In the genomic region with DNA sequence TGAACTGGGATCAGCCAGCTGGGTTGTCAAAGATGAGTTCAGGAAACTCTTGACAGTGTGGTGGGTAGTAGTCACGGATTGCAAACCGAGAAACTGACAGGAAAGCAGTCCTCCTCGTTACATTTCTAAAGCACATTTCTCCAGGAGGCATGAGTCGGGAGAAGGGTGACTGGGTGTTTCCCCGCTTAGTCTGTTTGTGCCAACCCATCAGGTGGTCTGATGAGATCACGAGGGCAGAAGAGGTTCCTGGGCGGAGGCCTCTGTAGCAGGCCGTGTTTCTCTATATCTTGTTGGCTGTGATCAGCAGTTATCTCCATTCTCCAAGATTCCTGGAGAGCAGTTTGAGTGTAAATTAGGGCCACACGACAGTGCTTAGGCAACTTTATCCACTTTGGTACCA, we compare ENCODE assay signal across 10 mouse cellular contexts. TPM values are rescaled to one million over a fixed set of nuclear protein-coding genes. Genes with fewer than 3 reads are reported as not detected.
DNase-seq lines count a peak whose midpoint lies in the region; ATAC-seq and TF ChIP-seq lines count a peak whose summit lies in the region.
"Had no signal": no experiment of that assay in that cellular context is flagged by ENCODE, and none has a peak within 500 bp of the region (broad histone marks: within the 10 kb centered on the region; RNA-seq: fewer than 3 reads in every experiment).

No protein-coding gene starts in this region.

- H3K27me3 ChIP-seq in heart, embryonic 14.5 days (ENCODE audit: control insufficient read depth, insufficient read depth, low read length): no peaks in the 10 kb centered on the region
- no peaks in the 10 kb centered on the region for H3K27me3 ChIP-seq in MEL (ENCODE audit: control insufficient read depth in 1 of 2, insufficient read depth in 2 of 2, low read length in 2 of 2)
- no peaks in the 10 kb centered on the region for H3K27me3 ChIP-seq in embryonic facial prominence, embryonic 10.5 days (replicated peaks; ENCODE audit: low read depth, poor library complexity, severe bottlenecking)
- H3K27me3 ChIP-seq in liver, postnatal 0 days (ENCODE audit: insufficient read depth, low read length): no peaks in the 10 kb centered on the region

- DNase-seq in heart, postnatal 25 days (ENCODE audit: low spot score): no peak
- peak; percentile 68 for DNase-seq in MEL (ENCODE audit: low read depth, low spot score)
- no peak for DNase-seq in embryonic facial prominence, embryonic 10.5 days (ENCODE audit: low spot score)
- DNase-seq in liver, postnatal 0 days: no peak
- DNase-seq in frontal cortex, postnatal 36 days (ENCODE audit: low spot score in 2 of 2): no peak
- DNase-seq in ovary, postnatal 14 days (ENCODE audit: low spot score): no peak
- no peak for DNase-seq in adrenal gland, postnatal 4 days (ENCODE audit: low spot score in 2 of 2)
- DNase-seq: kidney, adult 18-20 months; right cerebral cortex, adult 18-20 months had no signal

- no peaks in the 10 kb centered on the region for H3K79me2 ChIP-seq in MEL (ENCODE audit: control insufficient read depth, insufficient read depth, low read length, poor library complexity)

- TF ChIP-seq RAD21 in MEL (IDR thresholded peaks at IDR 0.05; ENCODE audit: low read depth, low read length): no peak

- peak overlapping the region; percentile 60 for H3K4me2 ChIP-seq in heart, embryonic 14.5 days (ENCODE audit: low read length)
- no peak overlapping the region for H3K4me2 ChIP-seq in liver, postnatal 0 days (ENCODE audit: low read depth, low read length)

- ATAC-seq in heart, embryonic 14.5 days (ENCODE audit: insufficient number of reproducible peaks, insufficient read depth, low FRiP score, low read depth): no peak
- peak; percentile 55; the same call in 1 of the 2 replicates for ATAC-seq in liver, postnatal 0 days

- intact Hi-C loops in heart, postnatal 25 days (cut with DNase I): no loop called here

- peaks cover 25 to 40% of the 10 kb centered on the region in 2 experiments for H3K4me1 ChIP-seq in heart, embryonic 14.5 days (ENCODE audit: control insufficient read depth in 2 of 2, insufficient read depth in 2 of 2, low read length in 2 of 2)
- H3K4me1 ChIP-seq in MEL (ENCODE audit: control insufficient read depth in 1 of 2, insufficient read depth in 2 of 2, low read length in 2 of 2): peaks cover 8 to 10% of the 10 kb centered on the region in 2 experiments
- H3K4me1 ChIP-seq in embryonic facial prominence, embryonic 10.5 days: peaks cover 49% of the 10 kb centered on the region
- 0 out of 2 replicates have a peak, but pooled peaks cover 5% of the 10 kb centered on the region for H3K4me1 ChIP-seq in liver, postnatal 0 days (ENCODE audit: insufficient read depth)

- H3K4me3 ChIP-seq in heart, embryonic 14.5 days (ENCODE audit: control insufficient read depth in 1 of 2, insufficient read depth in 1 of 2, low read depth in 1 of 2, low read length in 2 of 2): no peak overlapping the region
- H3K4me3 ChIP-seq in MEL (ENCODE audit: control insufficient read depth in 1 of 2, insufficient read depth in 1 of 2, low read depth in 2 of 2, low read length in 2 of 2): peak overlapping the region in 1 of 2 experiments; percentile 16; a peak in 2 of 4 replicates
- no peak overlapping the region for H3K4me3 ChIP-seq in embryonic facial prominence, embryonic 10.5 days
- H3K4me3 ChIP-seq in liver, postnatal 0 days (ENCODE audit: low read depth, low read length): no peak overlapping the region

- H3K9me3 ChIP-seq in heart, embryonic 14.5 days (ENCODE audit: control insufficient read depth, low read length): no peaks in the 10 kb centered on the region
- H3K9me3 ChIP-seq in MEL (replicated peaks; ENCODE audit: insufficient read depth, low read length): no peaks in the 10 kb centered on the region
- H3K9me3 ChIP-seq in embryonic facial prominence, embryonic 10.5 days: no peaks in the 10 kb centered on the region
- H3K9me3 ChIP-seq in liver, postnatal 0 days (ENCODE audit: low read length): no peaks in the 10 kb centered on the region

- peaks cover 29% of the 10 kb centered on the region for H3K36me3 ChIP-seq in heart, embryonic 14.5 days (ENCODE audit: control insufficient read depth, insufficient read depth, low read length)
- peaks cover 0 to 8% of the 10 kb centered on the region in 2 experiments; a peak in 2 of 4 replicates for H3K36me3 ChIP-seq in MEL (ENCODE audit: control insufficient read depth in 1 of 2, insufficient read depth in 2 of 2, low read length in 2 of 2)
- H3K36me3 ChIP-seq in embryonic facial prominence, embryonic 10.5 days (replicated peaks): no peaks in the 10 kb centered on the region; the same call in 1 of the 2 replicates
- H3K36me3 ChIP-seq in liver, postnatal 0 days (replicated peaks; ENCODE audit: insufficient read depth, low read length): no peaks in the 10 kb centered on the region; the same call in none of the 2 replicates

- H3K9ac ChIP-seq in heart, embryonic 14.5 days (ENCODE audit: low read length): peak overlapping the region; percentile 72
- H3K9ac ChIP-seq in MEL (ENCODE audit: control insufficient read depth, low read depth, low read length, poor library complexity, severe bottlenecking): peak overlapping the region; percentile 49; the same call in 1 of the 2 replicates
- no peak overlapping the region for H3K9ac ChIP-seq in liver, postnatal 0 days (replicated peaks)

- peak overlapping the region; percentile 97 to 99 for H3K27ac ChIP-seq in heart, embryonic 14.5 days (replicated peaks in 1 of 2; ENCODE audit: control insufficient read depth in 1 of 2, insufficient read depth in 1 of 2, low read depth in 2 of 2, low read length in 2 of 2)
- H3K27ac ChIP-seq in MEL (ENCODE audit: control insufficient read depth, low read depth, low read length): peak overlapping the region; percentile 44; the same call in 1 of the 2 replicates
- H3K27ac ChIP-seq in embryonic facial prominence, embryonic 10.5 days (replicated peaks): peak overlapping the region; percentile 40; the same call in 1 of the 2 replicates
- no peak overlapping the region for H3K27ac ChIP-seq in liver, postnatal 0 days (ENCODE audit: low read depth)

- TF ChIP-seq CTCF in MEL (IDR thresholded peaks at IDR 0.05 in 2 of 3, conservative IDR thresholded peaks at IDR 0.05 in 1 of 3; ENCODE audit: control insufficient read depth in 1 of 3, insufficient read depth in 1 of 3, low read depth in 2 of 3, low read length in 3 of 3, poor library complexity in 1 of 3, severe bottlenecking in 1 of 3): no peak
- no peak for TF ChIP-seq CTCF in liver, postnatal 0 days (IDR thresholded peaks at IDR 0.05; ENCODE audit: low read depth)

- peak in 1 of 2 experiments; percentile 22; a peak in 1 of 4 replicates for TF ChIP-seq POLR2A in MEL (IDR thresholded peaks at IDR 0.05; ENCODE audit: control insufficient read depth in 1 of 2, insufficient read depth in 1 of 2, low read depth in 1 of 2, low read length in 2 of 2, poor library complexity in 1 of 2)

- peak; percentile 17 to 43; a peak in 1 of 4 replicates for TF ChIP-seq EP300 in MEL (IDR thresholded peaks at IDR 0.05; ENCODE audit: low read depth in 1 of 2, low read length in 2 of 2)
- no peak for TF ChIP-seq EP300 in liver, postnatal 0 days (IDR thresholded peaks at IDR 0.05; ENCODE audit: low read depth)

- 48% methylated on average over 9 of the region's 9 CpGs for WGBS in heart, embryonic 14.5 days
- 78% methylated on average over 9 of the region's 9 CpGs for WGBS in embryonic facial prominence, embryonic 10.5 days
- WGBS in liver, postnatal 0 days (ENCODE audit: insufficient replicate concordance): 51% methylated on average over 9 of the region's 9 CpGs

TF ChIP-seq in MEL, 35 proteins besides CTCF, POLR2A, EP300 and RAD21 (continues in another document):
- TF ChIP-seq MXI1 (IDR thresholded peaks at IDR 0.05; ENCODE audit: low read depth, low read length): peak; percentile 29; the same call in 1 of the 2 replicates
- TF ChIP-seq ETS1 (IDR thresholded peaks at IDR 0.05; ENCODE audit: low read depth, low read length): peak; percentile 84
- peak; percentile 88 for TF ChIP-seq USF1 (IDR thresholded peaks at IDR 0.05; ENCODE audit: low read depth, low read length)
- TF ChIP-seq GATA1 (IDR thresholded peaks at IDR 0.05; ENCODE audit: low read depth, low read length): 0 out of 2 replicates have a peak, but pooled peaks have one; percentile 22
- TF ChIP-seq USF2 (IDR thresholded peaks at IDR 0.05; ENCODE audit: borderline replicate concordance in 1 of 2, insufficient read depth in 1 of 2, low read depth in 1 of 2, low read length in 2 of 2): 0 out of 4 replicates have a peak, but pooled peaks of 1 of the 2 experiments have one; percentile 53
- peak; percentile 31; the same call in 1 of the 2 replicates for TF ChIP-seq MYC (IDR thresholded peaks at IDR 0.05; ENCODE audit: low read depth, low read length)
- TF ChIP-seq NELFE (IDR thresholded peaks at IDR 0.05; ENCODE audit: low read depth, low read length): 0 out of 2 replicates have a peak, but pooled peaks have one; percentile 18
- no peak for TF ChIP-seq UBTF (IDR thresholded peaks at IDR 0.05; ENCODE audit: borderline replicate concordance, insufficient read depth, low read depth, low read length)
- peak; percentile 69; the same call in 1 of the 2 replicates for TF ChIP-seq MAX (IDR thresholded peaks at IDR 0.05; ENCODE audit: low read length)
- no peak for TF ChIP-seq ZKSCAN1 (IDR thresholded peaks at IDR 0.05; ENCODE audit: low read depth, low read length)
- no peak for TF ChIP-seq E2F4 (IDR thresholded peaks at IDR 0.05; ENCODE audit: borderline replicate concordance, low read depth, low read length)

RNA-seq across cellular contexts. Expression of a gene that starts 8.6 kb away (rescaled TPM):
- polyA plus RNA-seq in heart, embryonic 14.5 days (2014; fragmentation: Nextera tagmentation; extraction: Ambion mirVana): 2.0 and 2.4 TPM in 2 replicates
- total RNA-seq in heart, postnatal 25 days (2021): under 1 TPM; 0.75 to 0.86 TPM
- 0.16 and 0.35 TPM in 2 replicates for total RNA-seq in MEL (2012; rRNA removed)
- 1 to 10 TPM in 1 of 2 experiments, not detected in 1; 1.1 TPM for polyA plus RNA-seq in MEL (2012; ENCODE audit: insufficient read depth in 1 of 2, insufficient read length in 2 of 2, low read depth in 1 of 2, low replicate concordance in 2 of 2, missing spikeins in 1 of 2)
- 0.58 and 1.1 TPM in 2 replicates for polyA plus RNA-seq in embryonic facial prominence, embryonic 10.5 days (2016; fragmentation: Nextera tagmentation; extraction: Ambion mirVana)
- 2.0 and 2.4 TPM in 2 replicates for polyA plus RNA-seq in liver, postnatal 0 days (2015; fragmentation: Nextera tagmentation; extraction: Ambion mirVana)
- 1 to 10 TPM; 2.7 to 3.5 TPM for total RNA-seq in adrenal gland, postnatal 4 days (2021)

RNA-seq across cellular contexts. Expression of a gene that starts 29.6 kb away (rescaled TPM):
- polyA plus RNA-seq in heart, embryonic 14.5 days (2014; fragmentation: Nextera tagmentation; extraction: Ambion mirVana): 9.7 and 10.5 TPM in 2 replicates
- 1 to 10 TPM; 7.4 to 8.6 TPM for total RNA-seq in heart, postnatal 25 days (2021)
- total RNA-seq in MEL (2012; rRNA removed): 1.4 TPM in 2 replicates
- polyA plus RNA-seq in MEL (2012; ENCODE audit: insufficient read depth in 1 of 2, insufficient read length in 2 of 2, low read depth in 1 of 2, low replicate concordance in 2 of 2, missing spikeins in 1 of 2): 1 to 10 TPM in 1 of 2 experiments, not detected in 1; 2.3 TPM
- 3.0 and 3.1 TPM in 2 replicates for polyA plus RNA-seq in embryonic facial prominence, embryonic 10.5 days (2016; fragmentation: Nextera tagmentation; extraction: Ambion mirVana)
- 2.6 and 2.7 TPM in 2 replicates for polyA plus RNA-seq in liver, postnatal 0 days (2015; fragmentation: Nextera tagmentation; extraction: Ambion mirVana)
- total RNA-seq in adrenal gland, postnatal 4 days (2021): 10 to 100 TPM; 13.1 to 13.2 TPM
